Mouse (Mus musculus): ENCODE data around the gene Irak1bp1.

DNA sequence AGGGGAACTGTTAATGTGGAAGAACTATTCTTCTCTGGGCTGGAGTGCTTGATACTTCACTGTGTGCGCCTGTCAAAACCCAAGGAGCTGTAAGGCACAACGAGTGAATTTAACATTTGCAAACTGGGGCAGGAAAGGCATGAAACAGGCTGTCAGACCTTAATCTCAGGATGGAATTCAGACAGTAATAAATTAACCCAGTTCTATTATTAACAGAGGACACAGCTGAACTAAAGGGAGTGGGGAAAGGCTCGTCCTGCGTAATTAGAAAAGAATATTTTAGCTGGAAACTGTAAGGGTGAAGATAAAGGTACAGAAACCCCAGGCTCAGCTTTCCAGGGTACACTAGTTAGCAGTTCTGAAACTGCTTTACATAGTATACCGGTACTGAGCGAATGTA lies 6.6 kb downstream of the Irak1bp1 start:
- TF ChIP-seq CTCF (IDR thresholded peaks at IDR 0.05; ENCODE audit: control insufficient read depth, insufficient read depth, low read length) (no peak), POLR2A (IDR thresholded peaks at IDR 0.05; ENCODE audit: borderline replicate concordance, control insufficient read depth, low read depth, low read length) (no peak)

All from bone marrow, adult 2 months (tissue).